Comparison of ENCODE assay signal across 8 mouse cellular contexts in the genomic region with DNA sequence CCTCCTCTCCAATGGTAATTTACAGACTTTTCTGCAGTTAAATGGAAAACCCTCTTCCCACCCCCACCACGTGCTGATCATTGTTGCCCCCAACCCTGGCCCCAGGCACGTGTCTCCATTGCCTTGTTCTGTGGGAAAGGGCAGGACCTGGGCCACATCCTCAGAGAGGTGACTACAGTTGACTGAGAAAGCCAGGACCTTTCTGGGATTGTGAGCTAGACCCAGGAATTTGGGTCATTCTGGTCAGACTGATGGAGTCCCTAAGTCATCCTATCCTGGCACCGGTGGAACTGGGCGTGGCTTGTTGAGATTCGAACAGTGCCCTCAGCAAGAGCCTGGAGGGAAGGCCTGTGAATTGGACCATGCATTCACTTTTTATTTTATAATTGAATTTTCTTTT. TPM values are rescaled to one million over a fixed set of nuclear protein-coding genes. Genes with fewer than 3 reads are reported as not detected.
DNase-seq lines count a peak whose midpoint lies in the region; ATAC-seq lines count a peak whose summit lies in the region.

No protein-coding gene starts in this region.

- H3K9me3 ChIP-seq in embryonic facial prominence, embryonic 11.5 days (replicated peaks; ENCODE audit: control insufficient read depth, low read length) = no peaks in the 10 kb centered on the region
- H3K9me3 ChIP-seq in hindbrain, embryonic 14.5 days (ENCODE audit: control insufficient read depth, low read length) = no peaks in the 10 kb centered on the region
- H3K9me3 ChIP-seq in limb, embryonic 15.5 days = no peaks in the 10 kb centered on the region
- H3K9me3 ChIP-seq in neural tube, embryonic 13.5 days = no peaks in the 10 kb centered on the region

- H3K4me2 ChIP-seq in embryonic facial prominence, embryonic 11.5 days (ENCODE audit: low read depth, low read length) = peak overlapping the region; percentile 92
- peak overlapping the region; percentile 92 for H3K4me2 ChIP-seq in hindbrain, embryonic 14.5 days (replicated peaks)
- peak overlapping the region; percentile 82 for H3K4me2 ChIP-seq in limb, embryonic 15.5 days
- H3K4me2 ChIP-seq in neural tube, embryonic 13.5 days = peak overlapping the region; percentile 97

- DNase-seq in cerebellum, adult 9-10 months = peak; percentile 21
- DNase-seq in embryonic facial prominence, embryonic 11.5 days (ENCODE audit: low spot score) = peak; percentile 37
- no peak for DNase-seq in hindbrain, embryonic 14.5 days (ENCODE audit: low spot score)
- no peak for DNase-seq in right cerebral cortex, postnatal 36 days (ENCODE audit: low spot score in 2 of 2)
- no peak for DNase-seq in ovary, postnatal 10 days (ENCODE audit: low spot score)

- H3K4me1 ChIP-seq in embryonic facial prominence, embryonic 11.5 days (ENCODE audit: control insufficient read depth, insufficient read depth, low read length) = no peaks in the 10 kb centered on the region; the same call in 1 of the 2 replicates
- peaks cover 31% of the 10 kb centered on the region for H3K4me1 ChIP-seq in hindbrain, embryonic 14.5 days (replicated peaks; ENCODE audit: control insufficient read depth, insufficient read depth, low read length)
- H3K4me1 ChIP-seq in limb, embryonic 15.5 days = peaks cover 43% of the 10 kb centered on the region
- H3K4me1 ChIP-seq in neural tube, embryonic 13.5 days (replicated peaks) = peaks cover 49% of the 10 kb centered on the region

- H3K36me3 ChIP-seq in embryonic facial prominence, embryonic 11.5 days (replicated peaks; ENCODE audit: control insufficient read depth, insufficient read depth, low read depth, low read length) = no peaks in the 10 kb centered on the region
- H3K36me3 ChIP-seq in hindbrain, embryonic 14.5 days (replicated peaks; ENCODE audit: control insufficient read depth, insufficient read depth) = no peaks in the 10 kb centered on the region
- no peaks in the 10 kb centered on the region for H3K36me3 ChIP-seq in limb, embryonic 15.5 days
- no peaks in the 10 kb centered on the region for H3K36me3 ChIP-seq in neural tube, embryonic 13.5 days

- no peak for ATAC-seq in cerebellum, adult (ENCODE audit: insufficient number of reproducible peaks, low FRiP score, low TSS enrichment)
- no peak for ATAC-seq in embryonic facial prominence, embryonic 11.5 days (replicated peaks; ENCODE audit: insufficient number of reproducible peaks, low FRiP score, low TSS enrichment, low read depth)
- ATAC-seq in hindbrain, embryonic 14.5 days (ENCODE audit: low FRiP score) = no peak
- ATAC-seq in limb, embryonic 15.5 days (ENCODE audit: insufficient number of reproducible peaks, low FRiP score, low TSS enrichment, low read depth) = no peak
- ATAC-seq in neural tube, embryonic 13.5 days (ENCODE audit: low read depth) = no peak

- no peak overlapping the region for H3K4me3 ChIP-seq in embryonic facial prominence, embryonic 11.5 days (ENCODE audit: low read depth, low read length)
- peak overlapping the region; percentile 68; the same call in 1 of the 2 replicates for H3K4me3 ChIP-seq in hindbrain, embryonic 14.5 days (replicated peaks; ENCODE audit: low read length)
- peak overlapping the region; percentile 78; the same call in 1 of the 2 replicates for H3K4me3 ChIP-seq in limb, embryonic 15.5 days
- H3K4me3 ChIP-seq in neural tube, embryonic 13.5 days = no peak overlapping the region

- H3K27me3 ChIP-seq in embryonic facial prominence, embryonic 11.5 days (ENCODE audit: control insufficient read depth, insufficient read depth, low read length) = no peaks in the 10 kb centered on the region
- no peaks in the 10 kb centered on the region for H3K27me3 ChIP-seq in hindbrain, embryonic 14.5 days (ENCODE audit: control insufficient read depth, insufficient read depth, low read length)
- no peaks in the 10 kb centered on the region for H3K27me3 ChIP-seq in limb, embryonic 15.5 days
- no peaks in the 10 kb centered on the region for H3K27me3 ChIP-seq in neural tube, embryonic 13.5 days

- H3K9ac ChIP-seq in embryonic facial prominence, embryonic 11.5 days (replicated peaks; ENCODE audit: low read length) = peak overlapping the region; percentile 76
- H3K9ac ChIP-seq in hindbrain, embryonic 14.5 days = peak overlapping the region; percentile 72; the same call in 1 of the 2 replicates
- H3K9ac ChIP-seq in limb, embryonic 15.5 days = no peak overlapping the region
- H3K9ac ChIP-seq in neural tube, embryonic 13.5 days = no peak overlapping the region

- H3K27ac ChIP-seq in embryonic facial prominence, embryonic 11.5 days (replicated peaks; ENCODE audit: low read depth, low read length) = peak overlapping the region; percentile 99
- peak overlapping the region; percentile 93 for H3K27ac ChIP-seq in hindbrain, embryonic 14.5 days
- peak overlapping the region; percentile 97 for H3K27ac ChIP-seq in limb, embryonic 15.5 days
- peak overlapping the region; percentile 96 for H3K27ac ChIP-seq in neural tube, embryonic 13.5 days (replicated peaks)

- WGBS in embryonic facial prominence, embryonic 11.5 days = 9% methylated on average over 5 of the region's 5 CpGs
- WGBS in hindbrain, embryonic 14.5 days = 11% methylated on average over 5 of the region's 5 CpGs
- WGBS in limb, embryonic 15.5 days = 17% methylated on average over 5 of the region's 5 CpGs
- WGBS in neural tube, embryonic 13.5 days = 19% methylated on average over 5 of the region's 5 CpGs

RNA-seq across cellular contexts. Expression of a gene that starts 4.4 kb away (rescaled TPM):
- polyA plus RNA-seq in embryonic facial prominence, embryonic 11.5 days (2014; fragmentation: Nextera tagmentation; extraction: Ambion mirVana) = 583 and 606 TPM in 2 replicates
- polyA plus RNA-seq in hindbrain, embryonic 14.5 days (2014; fragmentation: Nextera tagmentation; extraction: Ambion mirVana) = 314 and 316 TPM in 2 replicates
- 265 and 283 TPM in 2 replicates for polyA plus RNA-seq in limb, embryonic 15.5 days (2015; fragmentation: Nextera tagmentation; extraction: Ambion mirVana)
- 254 and 258 TPM in 2 replicates for polyA plus RNA-seq in neural tube, embryonic 13.5 days (2015; fragmentation: Nextera tagmentation; extraction: Ambion mirVana)

Comparison
In these comparisons a context has a peak if more than half of its experiments do, and no peak if none do; other contexts are left out.
1. DNase-seq: peak in cerebellum, adult 9-10 months (single experiment) and embryonic facial prominence, embryonic 11.5 days (single experiment); none in hindbrain, embryonic 14.5 days (single experiment), right cerebral cortex, postnatal 36 days (0 of 2) and ovary, postnatal 10 days (single experiment).
2. H3K4me3 ChIP-seq: peak in hindbrain, embryonic 14.5 days (single experiment) and limb, embryonic 15.5 days (single experiment); none in embryonic facial prominence, embryonic 11.5 days (single experiment) and neural tube, embryonic 13.5 days (single experiment).
3. H3K9ac ChIP-seq: peak in embryonic facial prominence, embryonic 11.5 days (single experiment) and hindbrain, embryonic 14.5 days (single experiment); none in limb, embryonic 15.5 days (single experiment) and neural tube, embryonic 13.5 days (single experiment).
4. Peak in every context shown above with its lines, with median percentiles within 50 percentile points of each other: H3K27ac ChIP-seq and H3K4me2 ChIP-seq.